Mouse (Mus musculus) brain, embryonic 14.5 days (tissue): ENCODE data around the gene Hp1bp3.

Experiments used
- CTCF ChIP-seq: fragments of 200-500 bp; IDR thresholded peaks from 2 replicates; pipeline ENCODE4 v1.5.1; 2012; ENCODE audit warnings: inconsistent platforms, mild to moderate bottlenecking, moderate library complexity, borderline replicate concordance; ENCODE audit not compliant: insufficient read depth, insufficient read length; ENCODE audit errors: extremely low read depth
- POLR2A ChIP-seq: fragments of 200-500 bp; IDR thresholded peaks from 2 replicates; pipeline ENCODE4 v1.6.1; 2012; ENCODE audit warnings: mild to moderate bottlenecking, inconsistent platforms, borderline replicate concordance; ENCODE audit not compliant: poor library complexity, insufficient read depth, insufficient read length, severe bottlenecking; ENCODE audit errors: extremely low read depth

DNA sequence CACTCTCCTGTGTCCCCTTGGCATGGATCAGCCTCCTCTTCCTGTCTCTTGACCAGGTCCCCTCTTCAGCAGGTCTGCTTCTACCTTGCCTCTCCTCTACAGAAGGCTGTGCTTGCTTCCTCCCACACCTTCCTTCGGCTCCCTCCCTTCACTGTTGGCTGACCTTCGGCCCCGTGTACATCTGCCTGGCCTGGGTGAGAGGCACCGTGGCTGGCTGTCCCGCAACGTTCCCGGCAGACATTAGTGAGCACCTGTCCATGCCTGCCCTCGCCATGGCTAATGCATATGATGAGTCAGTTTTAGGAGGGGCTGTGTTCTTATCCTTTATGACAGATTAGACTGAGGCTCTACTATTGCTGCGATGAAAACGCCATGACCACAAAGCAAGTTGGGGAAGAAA lies 51.8 kb downstream of the Hp1bp3 start:
- TF ChIP-seq CTCF, result no peak
- TF ChIP-seq POLR2A, result no peak
